Mouse (Mus musculus) CH12.LX (cell line): ENCODE measurements around the gene Dio3. TPM values are rescaled to one million over a fixed set of nuclear protein-coding genes. Genes with fewer than 3 reads are reported as not detected.

Experiments
- DNase-seq: peaks from one replicate; pipeline ENCODE4 v3.0.0-alpha.2; 2013; ENCODE audit errors: extremely low read depth
- H3K27ac ChIP-seq: 2 replicates; pipeline ENCODE4 v1.5.1; 2012; ENCODE audit warnings: low read depth, mild to moderate bottlenecking, control low read depth, moderate library complexity; ENCODE audit not compliant: insufficient read depth
- H3K27me3 ChIP-seq: replicated peaks from 2 replicates; pipeline ENCODE3; 2012; ENCODE audit warnings: inconsistent platforms
- H3K36me3 ChIP-seq, 2 experiments: replicated peaks in 1 of 2; 2 replicates each; pipeline versions ENCODE3 to v1.6.1; 2012; ENCODE audit warnings: inconsistent platforms in 1 of 2, low read length in 1 of 2, mild to moderate bottlenecking in 1 of 2, mixed read lengths in 1 of 2, moderate library complexity in 1 of 2; ENCODE audit not compliant: control insufficient read depth in 1 of 2, insufficient read depth in 1 of 2
- H3K4me1 ChIP-seq, 2 experiments: 2 replicates each; pipeline ENCODE4 v1.6.1; 2012; ENCODE audit warnings: inconsistent platforms in 1 of 2, moderate library complexity in 1 of 2; ENCODE audit not compliant: insufficient read depth in 2 of 2, control insufficient read depth in 1 of 2
- H3K4me2 ChIP-seq: 2 replicates; pipeline ENCODE4 v1.6.1; 2012; ENCODE audit warnings: low read depth, mild to moderate bottlenecking, control low read depth; ENCODE audit not compliant: poor library complexity, insufficient read depth, severe bottlenecking
- H3K4me3 ChIP-seq, 3 experiments: fragments of 150-350 bp in 1 of 3; sonication (generic) in 1 of 3; replicated peaks in 1 of 3; 2 replicates each; pipeline versions ENCODE3 to v1.5.1; 2011 to 2012; ENCODE audit warnings: low read depth in 2 of 3, low read length in 2 of 3, mild to moderate bottlenecking in 2 of 3, moderate library complexity in 2 of 3, control low read depth in 1 of 3, improper control_type of control experiment in 1 of 3, inconsistent platforms in 1 of 3, mixed read lengths in 1 of 3; ENCODE audit not compliant: poor library complexity in 1 of 3
- H3K79me2 ChIP-seq: replicated peaks from 2 replicates; pipeline ENCODE4 v1.6.1; 2012; ENCODE audit warnings: mild to moderate bottlenecking, moderate library complexity; ENCODE audit not compliant: control insufficient read depth, poor library complexity, insufficient read depth, severe bottlenecking; ENCODE audit errors: extremely low read depth
- H3K9ac ChIP-seq: 2 replicates; pipeline ENCODE4 v1.6.1; 2012; ENCODE audit warnings: low read depth, mild to moderate bottlenecking, control low read depth, moderate library complexity; ENCODE audit not compliant: insufficient read depth
- H3K9me3 ChIP-seq: replicated peaks from 2 replicates; pipeline ENCODE3; 2012; ENCODE audit warnings: low read length, inconsistent platforms, mixed read lengths
- BHLHE40 ChIP-seq: IDR thresholded peaks from 2 replicates; pipeline ENCODE4 v1.6.1; 2011; ENCODE audit warnings: mild to moderate bottlenecking, low read depth, low read length, improper control_type of control experiment
- CHD2 ChIP-seq: IDR thresholded peaks from 2 replicates; pipeline ENCODE4 v1.6.1; 2011; ENCODE audit warnings: low read length, improper control_type of control experiment
- CTCF ChIP-seq, 2 experiments: IDR thresholded peaks in 1 of 2; conservative IDR thresholded peaks in 1 of 2; 2 replicates each; pipeline ENCODE4 v1.5.1; 2011 to 2012; ENCODE audit warnings: low read depth in 2 of 2, low read length in 2 of 2, improper control_type of control experiment in 1 of 2, inconsistent platforms in 1 of 2, mild to moderate bottlenecking in 1 of 2, moderate library complexity in 1 of 2
- E2F4 ChIP-seq: IDR thresholded peaks from 2 replicates; pipeline ENCODE4 v1.6.1; 2011; ENCODE audit warnings: low read depth, low read length, improper control_type of control experiment; ENCODE audit not compliant: insufficient replicate concordance
- ETS1 ChIP-seq: conservative IDR thresholded peaks from 2 replicates; pipeline ENCODE4 v1.6.1; 2012; ENCODE audit warnings: low read depth, mild to moderate bottlenecking, inconsistent platforms, low read length, improper control_type of control experiment, moderate library complexity
- GABPA ChIP-seq: IDR thresholded peaks from 2 replicates; pipeline ENCODE4 v1.6.1; 2012; ENCODE audit warnings: low read depth, low read length, improper control_type of control experiment, inconsistent platforms; ENCODE audit not compliant: insufficient replicate concordance
- HCFC1 ChIP-seq: IDR thresholded peaks from 2 replicates; pipeline ENCODE4 v1.6.1; 2012; ENCODE audit warnings: low read depth, mild to moderate bottlenecking, inconsistent platforms, low read length, improper control_type of control experiment
- IRF4 ChIP-seq: IDR thresholded peaks from 2 replicates; pipeline ENCODE4 v1.6.1; 2014; ENCODE audit warnings: low read depth, mild to moderate bottlenecking, inconsistent platforms, low read length, improper control_type of control experiment
- JUND ChIP-seq: conservative IDR thresholded peaks from 2 replicates; pipeline ENCODE4 v1.6.1; 2011; ENCODE audit warnings: low read depth, low read length, improper control_type of control experiment
- KAT2A ChIP-seq: IDR thresholded peaks from 2 replicates; pipeline ENCODE4 v1.6.1; 2012; ENCODE audit warnings: low read length, improper control_type of control experiment, inconsistent platforms; ENCODE audit not compliant: insufficient replicate concordance
- MXI1 ChIP-seq: IDR thresholded peaks from 2 replicates; pipeline ENCODE4 v1.6.1; 2011; ENCODE audit warnings: mild to moderate bottlenecking, low read depth, low read length, improper control_type of control experiment
- NELFE ChIP-seq: IDR thresholded peaks from 2 replicates; pipeline ENCODE4 v1.6.1; 2011; ENCODE audit warnings: low read depth, low read length, improper control_type of control experiment
- NRF1 ChIP-seq: IDR thresholded peaks from 2 replicates; pipeline ENCODE4 v1.6.1; 2014; ENCODE audit warnings: low read depth, mild to moderate bottlenecking, inconsistent platforms, low read length, improper control_type of control experiment, moderate library complexity
- RCOR1 ChIP-seq: conservative IDR thresholded peaks from 2 replicates; pipeline ENCODE4 v1.6.1; 2012; ENCODE audit warnings: low read depth, mild to moderate bottlenecking, inconsistent platforms, low read length, improper control_type of control experiment
- SIN3A ChIP-seq: IDR thresholded peaks from 2 replicates; pipeline ENCODE4 v1.6.1; 2012; ENCODE audit warnings: low read length, improper control_type of control experiment, inconsistent platforms
- SMC3 ChIP-seq: IDR thresholded peaks from 2 replicates; pipeline ENCODE4 v1.6.1; 2011; ENCODE audit warnings: low read depth, low read length, improper control_type of control experiment
- USF1 ChIP-seq: IDR thresholded peaks from 2 replicates; pipeline ENCODE4 v1.6.1; 2014; ENCODE audit warnings: low read depth, mild to moderate bottlenecking, inconsistent platforms, low read length, improper control_type of control experiment
- ZMIZ1 ChIP-seq: IDR thresholded peaks from 2 replicates; pipeline ENCODE4 v1.6.1; 2012; ENCODE audit warnings: low read depth, mild to moderate bottlenecking, inconsistent platforms, low read length, improper control_type of control experiment
- ZNF384 ChIP-seq: IDR thresholded peaks from 2 replicates; pipeline ENCODE4 v1.6.1; 2012; ENCODE audit warnings: low read depth, low read length, improper control_type of control experiment, inconsistent platforms
- dilution Hi-C: fragments of 300-500 bp; cut with MboI; formaldehyde crosslinking; loops from 2 replicates; pipeline ENCODE4 v1.14.3; 2020; ENCODE audit warnings: low sequenced_read_pairs; ENCODE audit not compliant: extremely low pct_unique_long_range_greater_than_20kb, extremely low pct_ligation_motif_present
- in situ Hi-C: fragments of 300-500 bp; cut with MboI; formaldehyde crosslinking; loops from 3 replicates; pipeline ENCODE4 v1.14.3; 2019; ENCODE audit warnings: low sequenced_read_pairs, low pct_ligation_motif_present, low pct_unique_long_range_greater_than_20kb, mixed read lengths
- polyA plus RNA-seq: library from polyadenylated mRNA; unstranded; fragments of >175 nt; gene quantifications from 2 replicates; pipeline ENCODE4 v1.2.1, GENCODE M21; 2012; ENCODE audit warnings: low read depth; ENCODE audit not compliant: insufficient read length
- total RNA-seq, 2 experiments: library from RNA; depleted of rRNA; stranded (reverse); fragments of 300-350 nt in 1 of 2; fragments of >200 nt in 1 of 2; gene quantifications; 2 replicates each; pipeline ENCODE4 v1.2.3; 2012 to 2014

Dio3 gene
- total and polyA plus RNA-seq, 3 experiments: not detected

DNA sequence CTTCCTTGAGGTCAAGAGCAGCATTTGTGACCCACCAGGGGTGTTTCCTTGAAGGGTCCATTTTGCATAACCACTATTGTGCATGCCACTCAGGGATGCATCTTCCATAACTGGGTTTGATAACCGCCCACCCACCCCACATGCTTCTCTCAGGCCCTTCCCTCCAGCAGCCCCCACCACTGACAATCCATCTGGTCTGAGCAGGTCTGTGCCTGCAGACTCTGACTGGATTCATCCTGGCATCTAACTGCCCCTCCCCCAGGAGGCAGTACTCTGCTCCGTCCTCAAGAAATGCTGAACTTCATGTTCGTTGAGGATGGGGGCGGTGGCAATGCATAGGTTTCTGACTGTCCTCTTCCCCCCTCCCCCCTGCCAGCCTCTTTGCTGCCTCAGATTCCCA is 4.9 kb downstream of the Dio3 start:
- no peak overlapping the region for H3K27ac ChIP-seq
- in situ Hi-C loops (no loop called here), dilution Hi-C loops (no loop called here)
- no peak for DNase-seq
- H3K4me3 ChIP-seq: no peak overlapping the region
- TF ChIP-seq RCOR1 (no peak), E2F4 (no peak)
- no peak overlapping the region for H3K4me2 ChIP-seq
- peaks cover 53% of the 10 kb centered on the region for H3K9me3 ChIP-seq
- H3K4me1 ChIP-seq: no peaks in the 10 kb centered on the region
- H3K79me2 ChIP-seq: no peaks in the 10 kb centered on the region
- peaks cover 7% of the 10 kb centered on the region for H3K27me3 ChIP-seq
- H3K36me3 ChIP-seq: no peaks in the 10 kb centered on the region
- H3K9ac ChIP-seq: no peak overlapping the region

DNA sequence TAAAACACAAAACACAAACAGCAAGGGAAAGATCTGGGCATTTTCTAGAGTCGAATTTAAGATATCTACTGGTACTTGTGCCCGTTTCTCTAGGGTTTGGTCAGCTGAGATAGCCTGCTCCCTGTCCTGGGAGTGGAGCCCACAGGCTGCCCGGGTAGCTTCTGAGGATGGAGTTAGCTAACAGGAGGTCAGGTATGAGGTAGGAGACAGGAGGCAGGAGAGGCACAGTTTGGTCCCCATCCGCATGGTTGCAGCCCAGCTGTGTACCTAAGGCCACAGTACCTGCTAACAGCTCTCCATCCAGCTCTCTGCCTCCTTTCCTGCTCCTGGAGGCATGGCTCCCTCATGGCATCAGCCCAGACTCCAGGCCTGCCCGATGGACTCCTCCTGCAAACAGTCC is 13.9 kb downstream of the Dio3 start:
- H3K36me3 ChIP-seq: no peaks in the 10 kb centered on the region
- TF ChIP-seq BHLHE40 (no peak), NELFE (no peak), JUND (no peak), MXI1 (no peak), KAT2A (no peak), CHD2 (no peak), ZNF384 (no peak), USF1 (no peak), ETS1 (no peak), NRF1 (no peak), SMC3 (no peak), CTCF (conservative IDR thresholded peaks at IDR 0.05 in 1 of 2, IDR thresholded peaks at IDR 0.05 in 1 of 2; ENCODE audit: low read depth in 2 of 2, low read length in 2 of 2) (no peak), HCFC1 (no peak), IRF4 (no peak), SIN3A (no peak), ZMIZ1 (no peak), GABPA (no peak)
- H3K27ac ChIP-seq: no peak overlapping the region
- no peaks in the 10 kb centered on the region for H3K79me2 ChIP-seq
- H3K27me3 ChIP-seq: peaks cover 16% of the 10 kb centered on the region
- no peak overlapping the region for H3K4me2 ChIP-seq
- H3K4me3 ChIP-seq: no peak overlapping the region
- H3K4me1 ChIP-seq: no peaks in the 10 kb centered on the region
- dilution Hi-C loops (no loop called here), in situ Hi-C loops (no loop called here)
- no peak overlapping the region for H3K9ac ChIP-seq
- no peak for DNase-seq
- H3K9me3 ChIP-seq: peaks cover 56% of the 10 kb centered on the region
